Mouse (Mus musculus): ENCODE measurements around the gene Cfap46. TPM values are rescaled to one million over a fixed set of nuclear protein-coding genes. Genes with fewer than 3 reads are reported as not detected.

The Cfap46 gene
- polyA plus RNA-seq, 1 experiment: 0.11 TPM

DNA sequence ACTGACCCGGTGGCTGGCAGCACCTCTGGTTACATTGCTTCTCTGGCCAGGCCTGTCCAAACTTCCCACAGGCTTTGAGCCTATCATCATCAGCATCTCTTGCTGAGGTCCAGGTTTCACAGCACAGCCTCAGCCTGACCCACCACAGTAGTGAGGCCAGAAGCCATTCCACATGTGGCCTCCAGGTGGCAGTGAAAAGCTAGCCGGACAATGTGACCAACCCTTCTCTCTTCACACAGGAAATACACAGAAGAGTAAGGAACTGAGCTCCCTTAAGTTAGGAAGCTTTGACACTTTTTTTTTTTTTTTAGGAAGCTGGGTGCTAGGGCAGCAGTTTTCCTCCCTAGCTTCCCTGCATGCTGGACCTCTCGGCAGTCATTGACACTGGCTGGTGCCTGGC lies 93.3 kb downstream of the Cfap46 start:
- 25% methylated on average over 3 of the region's 3 CpGs for WGBS

DNA sequence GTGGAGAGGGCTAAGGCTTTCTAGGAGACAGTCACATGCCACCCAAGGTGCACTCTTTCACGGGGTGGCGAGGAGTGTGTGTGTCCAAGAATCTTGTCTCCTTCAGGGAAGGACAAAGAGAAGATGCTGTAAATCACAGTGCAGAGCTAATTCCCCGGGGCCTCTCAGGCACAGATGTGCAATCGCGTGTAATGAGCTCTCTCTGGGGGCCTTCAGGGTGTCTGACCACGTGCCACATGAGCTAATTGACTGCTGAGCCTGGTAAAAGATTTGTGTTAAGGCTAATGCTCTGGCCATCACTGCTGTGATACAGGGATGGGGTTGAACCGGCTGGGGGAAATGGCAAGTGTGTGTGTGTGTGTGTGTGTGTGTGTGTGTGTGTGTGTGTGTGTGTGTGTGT lies 95.7 kb downstream of the Cfap46 start:
- no peak for DNase-seq (ENCODE audit: low read depth in 1 of 2, low spot score in 2 of 2)
- TF ChIP-seq POLR2A (IDR thresholded peaks at IDR 0.05; ENCODE audit: low read depth, low read length): no peak
- TF ChIP-seq CTCF (IDR thresholded peaks at IDR 0.05; ENCODE audit: extremely low read depth, insufficient read depth, insufficient read length, insufficient replicate concordance): no peak
- H3K36me3 ChIP-seq (ENCODE audit: control insufficient read depth, insufficient read depth, low read length): no peaks in the 10 kb centered on the region
- H3K27me3 ChIP-seq (ENCODE audit: control insufficient read depth, insufficient read depth, low read length): peaks cover 13% of the 10 kb centered on the region
- H3K4me3 ChIP-seq (ENCODE audit: extremely low read depth, insufficient read depth, insufficient read length): no peak overlapping the region
- no peaks in the 10 kb centered on the region for H3K4me1 ChIP-seq (ENCODE audit: control insufficient read depth, insufficient read depth, insufficient read length)
- WGBS: 33% methylated on average over 7 of the region's 7 CpGs
- H3K27ac ChIP-seq (ENCODE audit: insufficient read depth, low read length): no peak overlapping the region

More for the DNA sequence above, 93.3 kb downstream of the Cfap46 start:
- H3K4me1 ChIP-seq (ENCODE audit: control insufficient read depth, insufficient read depth, insufficient read length): no peaks in the 10 kb centered on the region
- no peaks in the 10 kb centered on the region for H3K36me3 ChIP-seq (ENCODE audit: control insufficient read depth, insufficient read depth, low read length)
- DNase-seq (ENCODE audit: low read depth in 1 of 2, low spot score in 2 of 2): peak in 1 of 2 experiments; percentile 18
- no peak overlapping the region for H3K4me3 ChIP-seq (ENCODE audit: extremely low read depth, insufficient read depth, insufficient read length)
- TF ChIP-seq CTCF (IDR thresholded peaks at IDR 0.05; ENCODE audit: extremely low read depth, insufficient read depth, insufficient read length, insufficient replicate concordance): peak; percentile 51; the same call in 1 of the 2 replicates
- TF ChIP-seq POLR2A (IDR thresholded peaks at IDR 0.05; ENCODE audit: low read depth, low read length): no peak
- no peak overlapping the region for H3K27ac ChIP-seq (ENCODE audit: insufficient read depth, low read length)
- H3K27me3 ChIP-seq (ENCODE audit: control insufficient read depth, insufficient read depth, low read length): 0 out of 2 replicates have a peak, but pooled peaks cover 2% of the 10 kb centered on the region

DNA sequence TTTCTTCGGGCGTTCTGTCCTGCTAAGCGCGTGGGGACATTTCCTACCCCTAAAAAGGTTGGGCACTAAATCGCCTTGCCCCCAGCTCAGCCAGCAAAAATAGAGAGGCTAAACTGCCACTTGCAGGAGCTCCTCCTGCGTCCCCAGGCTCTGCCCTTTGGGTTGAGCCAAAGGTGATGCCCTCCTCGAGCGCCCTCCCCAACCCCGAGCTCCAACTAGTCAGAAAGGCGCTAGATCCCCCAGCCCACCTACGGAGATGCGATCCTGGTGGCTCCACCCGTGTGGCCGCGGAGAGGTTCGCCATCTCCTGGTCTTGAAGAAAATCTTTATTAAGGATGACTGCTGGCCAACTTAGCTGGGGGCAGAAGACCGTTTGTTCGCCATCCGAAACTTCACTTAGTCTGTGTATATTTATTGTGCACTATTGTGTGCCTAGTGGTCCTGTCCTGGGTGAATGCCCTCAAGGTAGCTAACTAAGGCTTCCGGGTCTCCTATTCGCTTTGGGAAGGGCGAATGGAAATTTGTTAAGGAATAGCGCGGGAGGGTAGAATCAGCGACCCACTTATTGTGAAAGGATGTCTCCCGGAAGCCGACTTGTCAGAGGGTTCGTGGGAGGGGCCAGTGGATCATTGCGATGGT lies 98.3 kb downstream of the Cfap46 start:
- H3K36me3 ChIP-seq (ENCODE audit: control insufficient read depth, insufficient read depth, low read length): no peaks in the 10 kb centered on the region
- H3K27ac ChIP-seq (ENCODE audit: insufficient read depth, low read length): no peak overlapping the region
- TF ChIP-seq POLR2A (IDR thresholded peaks at IDR 0.05; ENCODE audit: low read depth, low read length) (no peak), CTCF (IDR thresholded peaks at IDR 0.05; ENCODE audit: extremely low read depth, insufficient read depth, insufficient read length, insufficient replicate concordance) (no peak)
- no peak for DNase-seq (ENCODE audit: low read depth in 1 of 2, low spot score in 2 of 2)
- H3K4me3 ChIP-seq (ENCODE audit: extremely low read depth, insufficient read depth, insufficient read length): no peak overlapping the region
- WGBS: 7% methylated on average over 29 of the region's 29 CpGs
- peaks cover 2% of the 10 kb centered on the region; the same call in 1 of the 2 replicates for H3K4me1 ChIP-seq (ENCODE audit: control insufficient read depth, insufficient read depth, insufficient read length)
- H3K27me3 ChIP-seq (ENCODE audit: control insufficient read depth, insufficient read depth, low read length): peaks cover 22% of the 10 kb centered on the region

DNA sequence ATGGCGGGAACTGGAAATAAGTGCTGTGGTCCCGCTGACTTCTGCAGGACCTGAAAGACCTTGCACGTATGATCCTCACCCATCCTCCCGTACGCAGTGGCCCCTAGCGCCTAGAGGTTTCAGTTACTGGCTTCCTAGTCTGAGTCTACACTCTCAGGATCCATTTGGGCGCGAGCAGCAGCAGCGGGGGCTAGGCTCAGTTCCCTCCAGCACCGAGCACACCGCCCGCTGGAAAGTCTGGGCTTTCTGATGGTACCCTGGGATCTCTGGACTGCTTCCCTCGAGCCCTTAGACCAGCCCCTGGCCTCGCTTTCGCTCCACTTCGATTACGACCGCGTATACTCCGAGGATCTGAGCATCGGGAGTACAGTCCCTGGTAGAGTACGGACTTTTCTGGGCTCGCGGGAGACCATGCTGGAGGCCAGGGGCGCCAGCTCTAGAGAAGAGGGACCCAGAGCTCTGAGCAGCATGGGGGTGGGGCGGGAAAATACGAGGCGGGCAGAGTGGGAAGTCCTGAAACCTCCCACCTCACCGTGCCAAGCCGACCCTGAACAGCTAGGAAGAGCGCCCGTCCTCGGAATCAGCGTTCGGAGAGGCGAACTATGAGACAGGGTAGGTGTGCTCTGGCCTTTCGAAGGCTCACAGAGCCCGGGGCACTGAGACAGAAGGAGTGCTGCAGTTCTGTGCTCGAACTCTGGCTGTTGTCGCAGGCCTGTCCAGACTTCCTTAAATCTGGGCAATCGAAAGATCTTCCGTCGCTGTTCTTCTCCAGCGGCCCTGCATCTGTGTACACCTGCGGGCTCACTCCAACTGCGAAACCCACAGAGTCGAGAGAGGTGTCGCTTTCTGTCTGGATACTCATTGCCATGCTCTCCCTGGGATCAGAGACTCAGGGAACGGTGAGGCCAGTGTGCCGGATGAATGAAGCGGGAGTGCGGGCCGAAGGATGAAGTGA lies 99.1 kb downstream of the Cfap46 start:
- peaks cover 22% of the 10 kb centered on the region for H3K27me3 ChIP-seq (ENCODE audit: control insufficient read depth, insufficient read depth, low read length)
- TF ChIP-seq CTCF (IDR thresholded peaks at IDR 0.05; ENCODE audit: extremely low read depth, insufficient read depth, insufficient read length, insufficient replicate concordance): no peak
- TF ChIP-seq POLR2A (IDR thresholded peaks at IDR 0.05; ENCODE audit: low read depth, low read length): no peak

DNA sequence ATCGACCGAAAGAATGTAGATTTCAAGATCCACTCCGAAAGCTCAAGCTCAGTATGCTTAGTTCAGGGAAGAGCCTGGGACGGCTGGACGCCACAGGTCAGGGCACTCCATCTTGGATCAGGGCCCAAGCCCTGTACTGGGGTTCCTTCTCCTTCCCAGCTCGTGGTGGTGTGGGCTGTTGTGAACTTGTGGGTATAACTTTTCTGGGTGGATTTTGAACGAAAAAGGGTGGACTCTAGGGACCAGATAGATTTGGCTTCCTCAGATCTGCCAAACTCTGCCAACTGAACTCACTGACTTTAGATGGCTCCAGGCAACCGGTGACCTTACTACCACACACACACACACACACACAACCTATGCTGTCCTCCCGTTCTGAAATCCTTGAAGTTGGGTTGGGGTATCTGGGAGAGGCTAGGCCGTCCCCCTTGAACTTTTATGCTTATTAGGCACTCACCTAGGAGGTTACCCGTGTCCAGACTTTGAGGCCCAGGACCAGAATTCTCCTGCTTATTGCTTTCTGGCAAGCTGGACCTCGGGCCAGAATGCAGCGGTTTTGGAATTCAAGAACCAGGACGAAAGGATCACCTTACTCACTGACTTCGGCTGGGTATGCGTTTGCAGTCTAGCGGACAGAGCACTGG lies 100.4 kb downstream of the Cfap46 start:
- WGBS: 30% methylated on average over 17 of the region's 17 CpGs
- no peak for DNase-seq (ENCODE audit: low read depth in 1 of 2, low spot score in 2 of 2)
- peaks cover 2% of the 10 kb centered on the region; the same call in 1 of the 2 replicates for H3K4me1 ChIP-seq (ENCODE audit: control insufficient read depth, insufficient read depth, insufficient read length)
- peaks cover 22% of the 10 kb centered on the region for H3K27me3 ChIP-seq (ENCODE audit: control insufficient read depth, insufficient read depth, low read length)
- H3K36me3 ChIP-seq (ENCODE audit: control insufficient read depth, insufficient read depth, low read length): peaks cover 7% of the 10 kb centered on the region
- no peak overlapping the region for H3K4me3 ChIP-seq (ENCODE audit: extremely low read depth, insufficient read depth, insufficient read length)
- no peak for TF ChIP-seq POLR2A (IDR thresholded peaks at IDR 0.05; ENCODE audit: low read depth, low read length)
- no peak for TF ChIP-seq CTCF (IDR thresholded peaks at IDR 0.05; ENCODE audit: extremely low read depth, insufficient read depth, insufficient read length, insufficient replicate concordance)
- H3K27ac ChIP-seq (ENCODE audit: insufficient read depth, low read length): no peak overlapping the region

More for the DNA sequence above, 99.1 kb downstream of the Cfap46 start:
- no peak for DNase-seq (ENCODE audit: low read depth in 1 of 2, low spot score in 2 of 2)
- Histone ChIP-seq H3K4me1 (ENCODE audit: control insufficient read depth, insufficient read depth, insufficient read length) (peaks cover 2% of the 10 kb centered on the region; the same call in 1 of the 2 replicates), H3K27ac (ENCODE audit: insufficient read depth, low read length) (no peak overlapping the region), H3K36me3 (ENCODE audit: control insufficient read depth, insufficient read depth, low read length) (no peaks in the 10 kb centered on the region), H3K4me3 (ENCODE audit: extremely low read depth, insufficient read depth, insufficient read length) (no peak overlapping the region)
- WGBS: 3% methylated on average over 53 of the region's 53 CpGs

DNA sequence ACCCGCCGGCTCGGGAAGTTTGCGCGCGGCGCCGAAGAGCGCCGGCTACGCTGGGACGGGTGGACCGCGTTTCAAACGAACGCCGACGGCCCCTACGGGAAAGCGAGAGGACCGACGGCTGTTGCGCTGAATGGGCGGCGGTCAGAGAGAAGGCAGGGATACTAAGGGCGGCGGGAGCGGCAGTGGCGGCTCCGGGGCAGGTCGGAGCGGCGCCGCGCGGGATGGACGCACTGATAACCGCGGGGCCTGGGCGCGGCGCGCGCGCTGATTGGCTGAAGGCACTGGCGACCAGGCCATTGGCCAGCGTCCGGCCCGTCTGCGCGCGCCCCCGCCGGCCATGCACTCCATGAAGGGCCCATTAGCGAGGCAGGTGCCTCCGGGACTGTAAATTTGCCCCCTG lies 101.0 kb downstream of the Cfap46 start, which contains the start of gene Nkx6-2:
Gene Nkx6-2, minus strand, starts transcription at position 203 of the 400 bp plus-strand sequence.
- 5% methylated on average over 56 of the region's 56 CpGs for WGBS
- TF ChIP-seq POLR2A (IDR thresholded peaks at IDR 0.05; ENCODE audit: low read depth, low read length) (no peak), CTCF (IDR thresholded peaks at IDR 0.05; ENCODE audit: extremely low read depth, insufficient read depth, insufficient read length, insufficient replicate concordance) (no peak)
- peaks cover 12% of the 10 kb centered on the region for H3K36me3 ChIP-seq (ENCODE audit: control insufficient read depth, insufficient read depth, low read length)
- DNase-seq (ENCODE audit: low read depth in 1 of 2, low spot score in 2 of 2): no peak
- H3K4me3 ChIP-seq (ENCODE audit: extremely low read depth, insufficient read depth, insufficient read length): no peak within 1 kb of the TSS
- H3K27ac ChIP-seq (ENCODE audit: insufficient read depth, low read length): no peak within 1 kb of the TSS
- peaks cover 2% of the 10 kb centered on the region; the same call in 1 of the 2 replicates for H3K4me1 ChIP-seq (ENCODE audit: control insufficient read depth, insufficient read depth, insufficient read length)
- H3K27me3 ChIP-seq (ENCODE audit: control insufficient read depth, insufficient read depth, low read length): peaks cover 22% of the 10 kb centered on the region
